Mouse (Mus musculus) spleen, embryonic (tissue): Measurements from ENCODE around the gene Kif1b.

Source experiments
- CTCF ChIA-PET: fragments of 350-600 bp; sonication (Branson Sonifier 250); formaldehyde crosslinking; loops from one replicate; lab custom pipeline; 2022; lab: Charles Lee

Kif1b gene

DNA sequence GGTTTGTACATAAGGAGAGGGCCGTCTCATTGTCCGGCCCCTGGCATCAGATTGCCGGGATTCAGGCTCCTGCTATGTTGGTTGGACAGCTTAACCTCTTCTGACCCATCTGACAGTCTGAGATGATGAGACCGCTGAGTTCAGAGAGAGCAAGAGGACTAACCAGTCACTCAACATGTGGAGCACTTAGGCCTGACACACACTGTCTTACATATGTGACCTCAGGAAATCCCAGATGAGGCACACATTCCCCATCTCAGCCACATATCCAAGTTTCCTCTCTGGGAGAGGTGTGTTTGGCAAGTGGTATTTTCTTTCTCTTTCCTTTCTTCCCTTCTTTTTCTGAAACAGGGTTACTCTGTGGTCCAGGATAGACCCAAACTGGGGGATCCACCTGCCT lies 162.3 kb downstream of the Kif1b start:
- CTCF ChIA-PET: interaction anchor here (0.7 to 1.2 kb wide), 2 partner anchors 21 to 61 kb away, joined by 3 read pairs; no protein-coding TSS in a partner anchor

DNA sequence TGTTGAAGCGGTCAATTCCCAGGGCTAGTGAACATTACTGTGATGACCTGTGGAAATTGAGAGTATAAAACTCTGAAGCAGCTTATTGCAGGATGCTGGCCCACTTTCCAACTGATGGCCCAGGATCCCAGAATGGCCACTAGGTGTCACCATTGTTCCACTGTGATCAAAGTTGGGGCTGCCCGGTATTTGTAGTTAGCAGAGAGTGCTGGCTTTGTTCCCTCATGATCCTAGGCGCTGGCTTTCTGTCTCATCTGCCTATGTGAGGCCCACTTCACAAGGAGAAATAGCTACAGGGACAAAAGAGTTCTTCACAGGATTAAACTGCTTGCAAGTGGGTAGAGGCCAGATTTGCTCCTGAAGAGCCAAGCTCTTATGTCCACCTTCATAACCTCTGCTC lies 163.0 kb downstream of the Kif1b start:
- CTCF ChIA-PET: interaction anchor here (0.6 to 1.2 kb wide), 4 partner anchors 20 to 30 kb away, joined by 3 to 11 read pairs (median 5); no protein-coding TSS in a partner anchor

DNA sequence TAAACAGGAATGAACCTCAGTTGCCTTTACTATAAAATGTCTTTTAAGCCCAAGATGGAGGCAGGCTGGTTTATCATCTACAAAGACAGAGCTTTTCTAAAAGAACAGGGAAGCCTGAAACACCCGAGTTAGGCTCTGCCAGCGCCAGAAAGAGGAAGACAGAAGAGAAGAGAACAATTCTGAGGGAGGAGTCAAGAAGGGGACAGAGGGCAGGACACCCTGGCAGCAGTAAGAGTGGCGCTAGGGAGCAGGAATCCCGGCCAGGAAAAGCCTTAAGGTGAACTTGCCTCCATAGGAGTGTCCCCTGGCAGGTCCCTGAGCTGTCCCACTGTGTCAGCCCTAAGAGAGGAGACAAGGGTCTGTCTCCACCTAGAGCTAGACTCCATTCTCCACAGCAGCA lies 163.9 kb downstream of the Kif1b start:
- CTCF ChIA-PET: interaction anchor here (0.9 kb wide), 2 partner anchors 26 to 402 kb away, joined by 3 to 4 read pairs; no protein-coding TSS in a partner anchor

DNA sequence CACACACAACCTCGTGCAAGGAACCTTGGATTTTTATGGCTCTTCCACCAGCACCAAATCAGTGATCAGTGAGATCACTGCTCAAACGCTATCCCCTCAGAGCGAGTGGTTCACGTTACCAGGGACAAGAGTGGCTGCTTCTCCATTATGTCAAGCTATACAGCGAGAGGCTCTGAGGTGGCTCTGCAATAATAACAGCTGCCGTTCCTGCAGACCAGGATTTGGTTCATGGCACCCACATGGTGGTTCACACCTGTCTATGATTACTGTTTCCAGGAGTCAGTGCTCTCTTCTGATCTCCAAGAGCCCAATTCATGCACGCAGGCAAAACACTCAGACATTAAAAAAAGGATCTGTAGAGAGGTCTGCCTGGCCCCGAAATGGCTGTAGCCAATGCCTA lies 169.0 kb downstream of the Kif1b start:
- CTCF ChIA-PET: no interaction called here

DNA sequence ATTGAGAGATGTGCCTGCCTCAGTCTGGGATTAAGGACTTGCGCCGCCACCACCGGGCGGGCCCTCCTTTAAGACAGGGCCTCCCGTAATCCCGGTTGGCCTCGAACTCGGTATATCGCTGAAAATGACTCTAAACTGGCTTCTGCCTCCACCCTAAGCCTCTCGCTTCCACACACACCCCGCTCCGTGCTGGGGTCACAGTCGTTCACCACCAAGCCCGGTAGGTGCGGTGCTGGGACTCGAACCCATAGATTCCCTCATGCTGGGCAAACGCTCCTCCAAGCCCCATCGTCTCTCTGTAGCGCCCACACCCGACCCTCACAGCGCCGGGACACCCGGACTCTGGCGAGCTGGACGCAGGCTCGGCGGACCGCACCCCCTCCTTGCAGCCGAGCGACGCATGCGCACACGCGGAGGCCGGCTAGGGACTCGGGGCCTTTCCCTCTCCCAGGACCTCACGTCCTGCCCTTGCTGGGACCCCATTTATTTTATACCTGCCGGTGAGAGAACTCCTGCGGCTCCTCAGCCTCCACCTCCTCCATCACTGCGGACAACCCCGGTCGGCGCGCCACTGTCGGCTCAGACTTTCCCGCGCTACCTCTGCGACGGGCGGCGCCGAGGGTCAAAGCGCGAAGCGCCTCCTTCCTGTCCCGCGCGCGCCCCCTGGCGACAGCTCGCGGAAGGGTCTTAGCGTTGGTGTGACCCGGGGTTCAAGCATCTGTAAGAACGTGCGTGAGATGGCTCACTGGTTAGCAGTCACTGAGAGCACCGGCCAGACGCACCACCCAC lies 170.3 kb downstream of the Kif1b start, which contains the start of gene Cenps:
Gene Cenps (minus strand): TSS at position 648 of the 789 bp plus-strand sequence.
- CTCF ChIA-PET: interaction anchor here (1.1 kb wide), 1 partner anchor 16 kb away, joined by 4 read pairs; no protein-coding TSS in a partner anchor

DNA sequence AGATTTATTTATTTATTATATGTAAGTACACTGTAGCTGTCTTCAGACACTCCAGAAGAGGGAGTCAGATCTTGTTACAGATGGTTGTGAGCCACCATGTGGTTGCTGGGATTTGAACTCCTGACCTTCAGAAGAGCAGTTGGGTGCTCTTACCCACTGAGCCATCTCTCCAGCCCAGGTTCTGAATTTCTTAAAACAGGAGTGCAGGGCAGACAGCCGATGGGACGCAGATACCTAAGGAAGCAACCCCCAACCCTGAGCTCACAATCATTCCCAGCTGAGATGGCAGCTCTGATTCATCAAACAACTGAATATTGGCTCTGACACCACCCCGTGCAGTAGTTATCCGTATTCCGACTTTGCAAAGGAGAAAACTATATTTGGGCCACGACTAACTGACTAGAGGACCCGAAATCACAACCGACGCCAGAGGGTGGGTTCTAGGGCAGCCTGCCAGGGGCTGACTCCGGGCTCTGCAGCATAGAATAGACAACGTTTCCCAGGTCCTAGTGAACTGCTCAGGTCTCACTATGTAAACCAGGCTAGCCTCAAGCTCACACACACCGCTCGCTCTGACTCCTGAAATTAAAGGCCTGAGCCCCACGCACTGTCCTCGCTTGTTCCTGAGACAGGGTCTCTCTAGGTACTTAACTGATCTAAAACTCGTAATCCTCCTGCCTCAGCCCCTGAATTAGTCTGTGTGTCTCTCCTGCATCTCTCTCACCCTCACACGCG lies 171.2 kb downstream of the Kif1b start:
- CTCF ChIA-PET: no interaction called here

DNA sequence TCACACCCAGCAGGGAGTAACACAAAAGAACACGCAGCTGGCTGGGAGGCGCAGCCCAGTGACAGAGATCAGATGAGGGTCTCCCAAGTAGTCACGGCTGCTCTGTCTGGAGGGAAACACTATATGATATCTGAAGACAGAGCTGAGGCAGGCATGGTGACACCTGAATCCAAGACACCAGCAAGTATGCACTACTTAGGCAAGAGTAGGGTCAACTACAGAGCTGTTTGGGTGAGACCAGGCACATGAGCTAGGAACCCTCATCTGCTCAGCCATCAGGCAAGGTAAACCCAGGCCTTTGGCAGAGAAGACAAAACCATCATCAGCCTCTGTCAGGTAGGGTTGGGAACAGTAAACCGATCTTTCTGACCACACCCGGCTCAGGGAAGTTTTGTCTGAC lies 174.1 kb downstream of the Kif1b start:
- CTCF ChIA-PET: no interaction called here

DNA sequence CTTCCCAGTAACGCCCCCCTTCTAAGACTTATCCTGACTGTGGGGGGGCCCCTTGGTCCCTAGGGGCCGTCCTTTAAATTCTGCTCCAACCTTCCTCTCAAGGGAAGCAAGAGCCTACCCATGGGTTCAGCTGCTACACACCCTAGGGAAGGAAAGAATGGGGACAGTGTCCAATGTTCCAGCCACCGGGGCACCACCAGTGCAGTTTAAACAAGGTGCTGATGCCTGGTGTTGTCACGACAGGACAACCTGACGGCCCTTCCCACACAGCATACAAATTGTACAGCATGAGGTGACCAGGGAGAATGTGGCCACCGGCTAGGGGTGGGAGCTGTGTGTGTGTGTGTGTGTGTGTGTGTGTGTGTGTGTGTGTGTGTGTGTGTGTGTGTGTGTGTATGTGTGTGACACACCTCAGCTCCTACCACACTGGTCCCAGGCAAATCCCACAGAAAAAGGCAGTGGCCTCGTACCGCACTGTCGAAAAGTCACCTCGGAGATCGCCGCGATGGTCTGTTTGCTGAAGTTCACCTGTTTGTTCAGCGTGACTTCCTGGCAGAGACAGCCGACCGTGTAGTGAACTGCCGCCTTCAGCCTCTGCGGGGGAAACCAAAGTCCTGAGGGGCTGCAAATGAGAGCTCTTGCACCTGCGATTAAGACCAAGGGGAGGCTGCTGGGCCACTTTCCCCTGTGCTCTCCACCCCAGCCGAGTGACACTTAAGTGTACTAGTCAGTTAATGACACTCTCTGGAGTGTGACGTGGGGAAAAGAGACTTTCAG lies 175.5 kb downstream of the Kif1b start:
- CTCF ChIA-PET: no interaction called here

DNA sequence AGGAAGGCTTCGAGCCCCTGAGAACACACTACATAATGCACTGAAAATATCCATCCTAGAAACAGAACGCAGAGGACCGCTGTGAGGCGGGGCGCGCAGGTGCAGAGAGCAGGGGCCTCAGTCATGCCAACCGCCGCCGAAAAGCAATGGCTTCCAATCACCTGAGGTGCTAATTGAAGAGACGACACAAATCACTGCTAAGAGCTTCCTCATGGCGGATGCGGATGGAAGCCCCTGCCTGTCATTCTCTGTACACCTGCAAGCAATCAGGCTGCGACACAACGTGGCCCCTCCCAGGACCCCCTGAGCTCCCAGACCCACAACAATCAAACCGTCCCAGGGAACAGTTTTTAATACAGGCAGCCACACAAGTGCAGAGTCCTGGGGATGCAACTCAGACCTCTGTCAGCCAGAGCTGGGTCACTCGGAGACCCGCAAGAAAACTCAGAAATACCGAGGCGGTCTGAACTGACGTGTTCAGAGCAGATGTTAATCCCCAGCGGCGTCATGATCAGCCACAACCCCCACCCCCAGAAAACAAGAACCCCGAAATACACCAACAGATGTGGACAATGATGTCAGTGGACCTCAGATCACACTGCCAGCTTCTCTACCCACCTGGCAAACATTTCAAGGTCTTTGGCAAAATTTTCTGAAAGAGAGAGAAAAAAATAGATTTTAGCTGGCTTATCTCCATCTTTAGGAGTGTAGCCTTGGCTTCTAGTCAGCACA lies 176.3 kb downstream of the Kif1b start:
- CTCF ChIA-PET: interaction anchor here (0.8 kb wide), 1 partner anchor 380 kb away, joined by 5 read pairs; no protein-coding TSS in a partner anchor

DNA sequence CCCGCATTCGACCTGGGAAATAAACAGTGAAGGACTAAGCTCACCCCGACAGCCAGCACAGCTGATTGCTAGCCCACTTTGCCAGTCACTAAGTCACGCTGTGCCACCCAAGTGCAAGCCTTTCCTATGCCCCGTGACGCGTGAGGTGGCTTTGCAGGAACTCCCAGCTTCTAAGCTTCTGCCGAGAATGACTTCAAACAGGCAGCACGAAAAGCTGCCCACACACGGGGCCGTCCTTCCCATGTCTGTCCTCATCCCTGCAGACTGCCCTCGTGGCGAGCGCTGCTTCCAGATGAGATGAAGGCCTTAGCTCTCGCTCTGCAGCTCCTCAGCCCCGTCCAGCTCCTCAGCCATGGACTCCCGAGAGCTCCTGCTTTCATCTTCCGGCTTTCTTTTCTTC lies 179.0 kb downstream of the Kif1b start:
- CTCF ChIA-PET: interaction anchor here (0.6 kb wide), 3 partner anchors 15 to 848 kb away, joined by 3 to 8 read pairs (median 7); no protein-coding TSS in a partner anchor

DNA sequence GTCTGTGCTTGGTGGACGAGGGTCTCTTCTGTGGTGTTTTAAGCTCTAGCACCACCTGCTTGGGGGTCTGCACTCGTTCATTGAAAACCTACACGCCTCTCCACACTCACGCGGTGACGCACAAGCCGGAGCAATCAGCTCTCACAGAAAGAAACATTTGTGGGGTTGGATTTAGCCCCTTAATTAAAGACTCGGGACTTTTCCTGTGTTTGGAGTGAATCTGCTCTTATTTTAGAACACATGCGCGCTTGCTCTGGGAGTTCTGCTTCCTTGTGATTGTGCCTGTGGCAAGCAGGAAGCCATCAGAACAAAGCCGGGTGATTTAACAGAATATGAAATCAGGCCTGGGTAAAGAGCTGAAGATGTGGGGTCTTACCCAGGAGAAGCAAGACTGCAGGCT lies 180.8 kb downstream of the Kif1b start, which contains the start of gene Cort:
Gene Cort (minus strand): TSS at position 101 of the 400 bp plus-strand sequence.
- CTCF ChIA-PET: no interaction called here
